Mouse (Mus musculus): ENCODE results near the gene Gpr146. TPM values are rescaled to one million over a fixed set of nuclear protein-coding genes. Genes with fewer than 3 reads are reported as not detected.
"Not testable (repeated sequence)": the region's sequence is repeated elsewhere in the genome, so short reads cannot be mapped to it uniquely, and the experiment has no call there.

The Gpr146 gene
- polyA plus RNA-seq (2014; fragmentation: Nextera tagmentation; extraction: Ambion mirVana) = 1.4 and 1.7 TPM in 2 replicates

DNA sequence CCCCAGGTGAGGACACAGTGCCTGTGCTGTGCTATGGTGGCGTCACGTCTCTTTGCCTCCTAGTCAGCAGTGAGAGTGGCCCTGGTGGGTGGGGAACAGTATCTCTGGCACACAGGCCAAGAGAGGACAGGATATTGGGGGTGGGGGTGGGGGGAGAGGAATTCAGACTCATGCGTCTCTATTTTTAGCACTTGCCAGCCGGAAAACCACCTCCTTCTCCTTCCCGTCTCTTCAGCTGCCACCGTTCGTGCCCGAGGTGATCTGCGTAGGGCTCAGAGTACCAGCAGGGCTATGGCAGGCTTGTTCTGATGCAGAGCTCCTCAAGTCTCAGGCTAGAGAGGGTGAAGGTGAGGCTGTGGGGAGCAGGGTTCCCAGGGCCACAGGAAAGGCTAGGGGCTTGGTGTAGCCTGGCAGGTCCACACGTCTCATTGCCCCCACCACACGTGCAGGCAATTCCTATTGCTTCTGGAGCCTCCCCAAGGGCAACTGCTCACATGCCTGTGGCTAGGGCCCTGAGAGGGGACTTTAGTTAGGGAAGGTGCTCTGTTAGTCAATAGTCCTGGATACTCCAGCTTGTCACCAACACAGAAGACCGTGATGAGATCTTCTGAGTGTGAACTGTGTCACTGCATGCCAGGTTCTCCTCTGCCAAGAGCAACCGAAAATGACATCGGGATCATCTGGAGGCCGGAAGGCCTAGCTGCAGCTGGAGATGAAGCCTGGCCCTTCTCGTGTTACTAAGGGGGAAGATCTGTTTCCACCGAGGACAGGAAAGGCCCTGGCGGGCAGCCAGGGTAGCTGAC lies at the start of gene Gpr146:
TSS of gene Gpr146 (plus strand) at position 230 of the 803 bp plus-strand sequence.
- Histone ChIP-seq H3K4me2 (ENCODE audit: low read length) (no peak within 1 kb of the TSS), H3K27me3 (replicated peaks; ENCODE audit: control insufficient read depth, insufficient read depth, low read length) (no peaks in the 10 kb centered on the region), H3K27ac (ENCODE audit: low read depth) (peak within 1 kb of the TSS; percentile 0; the same call in 1 of the 2 replicates), H3K4me3 (ENCODE audit: low read depth, low read length) (no peak within 1 kb of the TSS), H3K9ac (ENCODE audit: low read length) (no peak within 1 kb of the TSS), H3K36me3 (ENCODE audit: control insufficient read depth, insufficient read depth, low read length) (no peaks in the 10 kb centered on the region), H3K4me1 (replicated peaks; ENCODE audit: control insufficient read depth, insufficient read depth, low read length) (peaks cover 38% of the 10 kb centered on the region), H3K9me3 (ENCODE audit: control insufficient read depth, low read length) (no peaks in the 10 kb centered on the region)
- no peak for ATAC-seq (replicated peaks; ENCODE audit: low FRiP score, low TSS enrichment, low read depth)
- 50% methylated on average over 18 of the region's 18 CpGs for WGBS
- DNase-seq (ENCODE audit: low spot score) = no peak

DNA sequence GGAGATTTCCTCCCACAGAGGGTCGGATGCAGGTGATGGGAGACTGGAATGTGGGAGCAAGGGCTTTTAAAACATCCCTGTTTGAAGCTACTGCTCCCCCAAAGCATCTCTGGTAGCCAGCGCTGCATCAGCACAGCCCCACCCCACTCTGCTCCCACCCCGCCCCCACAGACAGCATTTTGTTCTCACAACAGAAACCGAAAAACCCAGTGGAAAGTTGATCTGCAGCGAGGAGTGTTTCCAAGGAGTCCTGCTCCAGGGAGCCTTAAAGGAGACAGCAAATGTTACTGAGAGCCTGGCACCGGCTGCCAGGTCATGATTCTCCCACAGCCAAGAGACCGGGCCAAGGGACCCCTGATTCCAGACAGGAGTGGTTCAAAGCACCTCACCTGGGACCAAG lies 46.7 kb upstream of the Gpr146 start:
- Histone ChIP-seq H3K36me3 (ENCODE audit: control insufficient read depth, insufficient read depth, low read length) (peaks cover under 1% of the 10 kb centered on the region; the same call in 1 of the 2 replicates), H3K27ac (ENCODE audit: low read depth) (no peak overlapping the region), H3K9ac (ENCODE audit: low read length) (no peak overlapping the region), H3K9me3 (ENCODE audit: control insufficient read depth, low read length) (no peaks in the 10 kb centered on the region), H3K27me3 (replicated peaks; ENCODE audit: control insufficient read depth, insufficient read depth, low read length) (peaks cover 12% of the 10 kb centered on the region), H3K4me3 (ENCODE audit: low read depth, low read length) (no peak overlapping the region), H3K4me2 (ENCODE audit: low read length) (no peak overlapping the region), H3K4me1 (replicated peaks; ENCODE audit: control insufficient read depth, insufficient read depth, low read length) (no peaks in the 10 kb centered on the region; the same call in 1 of the 2 replicates)
- 66% methylated on average over 7 of the region's 7 CpGs for WGBS
- DNase-seq (ENCODE audit: low spot score) (no peak), ATAC-seq (replicated peaks; ENCODE audit: low FRiP score, low TSS enrichment, low read depth) (no peak)

DNA sequence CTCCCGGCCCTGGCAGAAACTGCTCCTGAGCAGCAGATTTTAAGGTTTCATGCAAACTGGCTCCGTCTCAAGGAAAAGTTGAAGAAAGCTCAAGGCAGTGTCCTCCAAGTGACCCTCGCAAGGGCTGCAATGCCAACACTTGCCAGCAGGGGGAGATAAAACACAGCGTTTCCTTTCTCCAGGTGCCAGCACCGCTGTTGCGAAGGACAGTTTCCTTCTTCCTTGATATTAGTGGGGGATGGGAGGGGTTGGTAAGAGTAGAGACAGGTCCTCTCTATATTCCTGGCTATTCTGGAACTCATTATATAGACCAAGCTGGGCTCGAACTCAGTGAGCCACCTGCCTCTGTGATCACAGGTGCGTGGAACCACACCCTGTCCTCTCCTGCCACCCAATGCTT lies 45.8 kb upstream of the Gpr146 start:
- ATAC-seq (replicated peaks; ENCODE audit: low FRiP score, low TSS enrichment, low read depth) = peak; percentile 28
- no peak overlapping the region for H3K4me2 ChIP-seq (ENCODE audit: low read length)
- 19% methylated on average over 8 of the region's 8 CpGs for WGBS

DNA sequence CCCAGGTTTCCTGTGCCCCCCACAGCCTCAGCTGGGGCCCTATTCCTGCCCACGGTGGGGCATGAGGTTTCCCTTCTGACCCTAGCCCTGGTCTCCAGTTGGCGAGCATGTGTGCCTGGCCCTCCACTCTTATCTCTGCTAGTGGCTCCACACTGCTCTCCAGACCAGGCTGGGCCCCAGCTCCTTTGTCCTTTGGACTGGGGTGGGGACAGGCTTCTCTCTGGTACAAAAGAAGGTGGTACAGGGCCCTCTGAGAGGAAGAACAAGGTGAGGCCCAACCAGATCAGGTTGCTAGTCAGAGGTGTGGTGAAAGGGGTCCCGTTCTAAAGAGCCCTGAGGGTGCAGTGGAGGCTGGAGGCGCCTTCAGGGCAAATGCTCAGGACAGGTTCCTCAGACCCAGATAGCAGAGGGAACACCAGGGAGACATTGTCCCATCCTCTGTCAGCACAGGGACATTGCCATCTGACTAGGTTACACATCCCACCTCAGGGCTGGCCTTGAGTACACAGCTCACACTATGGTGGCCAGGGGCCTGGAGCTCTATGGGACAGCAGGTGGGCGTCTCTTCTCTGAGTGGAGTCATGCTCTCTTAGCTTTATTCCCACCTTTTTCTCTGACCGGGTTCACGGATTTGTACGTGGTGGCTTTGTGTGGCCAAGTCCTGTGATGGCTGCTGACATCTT lies 44.8 kb upstream of the Gpr146 start:
- H3K9me3 ChIP-seq (ENCODE audit: control insufficient read depth, low read length) = no peaks in the 10 kb centered on the region
- no peak overlapping the region for H3K9ac ChIP-seq (ENCODE audit: low read length)
- no peaks in the 10 kb centered on the region for H3K27me3 ChIP-seq (replicated peaks; ENCODE audit: control insufficient read depth, insufficient read depth, low read length)
- peak; percentile 74 for ATAC-seq (replicated peaks; ENCODE audit: low FRiP score, low TSS enrichment, low read depth)
- H3K4me1 ChIP-seq (replicated peaks; ENCODE audit: control insufficient read depth, insufficient read depth, low read length) = no peaks in the 10 kb centered on the region; the same call in 1 of the 2 replicates
- DNase-seq (ENCODE audit: low spot score) = no peak
- no peak overlapping the region for H3K4me2 ChIP-seq (ENCODE audit: low read length)
- peaks cover 19% of the 10 kb centered on the region for H3K36me3 ChIP-seq (ENCODE audit: control insufficient read depth, insufficient read depth, low read length)
- WGBS = 79% methylated on average over 8 of the region's 8 CpGs
- peak overlapping the region; percentile 77 for H3K27ac ChIP-seq (ENCODE audit: low read depth)
- H3K4me3 ChIP-seq (ENCODE audit: low read depth, low read length) = no peak overlapping the region

More for the DNA sequence above, 45.8 kb upstream of the Gpr146 start:
- peaks cover 10% of the 10 kb centered on the region for H3K36me3 ChIP-seq (ENCODE audit: control insufficient read depth, insufficient read depth, low read length)
- H3K9me3 ChIP-seq (ENCODE audit: control insufficient read depth, low read length) = no peaks in the 10 kb centered on the region
- peak overlapping the region; percentile 77; the same call in 1 of the 2 replicates for H3K27ac ChIP-seq (ENCODE audit: low read depth)
- H3K4me3 ChIP-seq (ENCODE audit: low read depth, low read length) = no peak overlapping the region
- DNase-seq (ENCODE audit: low spot score) = peak; percentile 99
- no peaks in the 10 kb centered on the region; the same call in 1 of the 2 replicates for H3K4me1 ChIP-seq (replicated peaks; ENCODE audit: control insufficient read depth, insufficient read depth, low read length)
- H3K9ac ChIP-seq (ENCODE audit: low read length) = no peak overlapping the region
- 0 out of 2 replicates have a peak, but pooled peaks cover 2% of the 10 kb centered on the region for H3K27me3 ChIP-seq (replicated peaks; ENCODE audit: control insufficient read depth, insufficient read depth, low read length)

DNA sequence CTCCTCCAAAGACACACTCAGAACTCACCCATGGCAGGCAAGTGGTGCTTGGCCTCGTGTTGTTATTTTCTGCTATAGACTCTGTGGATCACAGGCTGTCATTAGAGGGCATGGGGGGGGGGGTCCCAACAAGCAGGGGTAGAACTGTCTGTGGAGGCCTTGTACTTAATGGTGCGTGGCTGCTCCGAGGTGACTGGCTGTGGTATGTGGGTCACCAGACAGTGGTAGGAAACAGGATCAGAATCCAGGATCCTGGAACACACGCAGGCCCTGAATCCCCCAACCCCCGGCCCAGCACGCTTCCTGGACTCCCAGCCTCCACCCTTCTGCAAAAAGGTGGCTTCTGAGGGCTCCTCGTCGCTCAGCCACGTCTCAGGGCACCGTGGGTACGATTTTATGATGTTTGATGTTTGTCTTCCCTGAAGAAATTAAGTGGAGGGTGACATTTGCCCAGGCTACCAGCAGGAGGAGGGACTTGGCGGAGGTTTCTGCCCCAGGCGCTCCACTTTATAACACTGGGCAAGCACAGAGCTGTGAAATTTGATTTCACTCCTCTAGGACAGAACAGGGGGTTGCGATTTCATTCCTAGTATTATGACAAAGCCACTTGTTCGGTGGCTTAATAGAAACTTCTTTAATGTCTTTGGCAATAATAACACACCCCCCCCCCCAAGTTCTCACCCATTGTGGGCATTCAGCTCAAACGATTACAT lies 44.0 kb upstream of the Gpr146 start:
- Histone ChIP-seq H3K27me3 (replicated peaks; ENCODE audit: control insufficient read depth, insufficient read depth, low read length) (no peaks in the 10 kb centered on the region), H3K4me1 (replicated peaks; ENCODE audit: control insufficient read depth, insufficient read depth, low read length) (no peaks in the 10 kb centered on the region; the same call in 1 of the 2 replicates), H3K27ac (ENCODE audit: low read depth) (peak overlapping the region; percentile 77), H3K9ac (ENCODE audit: low read length) (no peak overlapping the region), H3K4me2 (ENCODE audit: low read length) (no peak overlapping the region), H3K9me3 (ENCODE audit: control insufficient read depth, low read length) (no peaks in the 10 kb centered on the region), H3K4me3 (ENCODE audit: low read depth, low read length) (no peak overlapping the region), H3K36me3 (ENCODE audit: control insufficient read depth, insufficient read depth, low read length) (peaks cover 27% of the 10 kb centered on the region)
- ATAC-seq (replicated peaks; ENCODE audit: low FRiP score, low TSS enrichment, low read depth) = no peak
- no peak for DNase-seq (ENCODE audit: low spot score)
- 74% methylated on average over 16 of the region's 16 CpGs for WGBS

DNA sequence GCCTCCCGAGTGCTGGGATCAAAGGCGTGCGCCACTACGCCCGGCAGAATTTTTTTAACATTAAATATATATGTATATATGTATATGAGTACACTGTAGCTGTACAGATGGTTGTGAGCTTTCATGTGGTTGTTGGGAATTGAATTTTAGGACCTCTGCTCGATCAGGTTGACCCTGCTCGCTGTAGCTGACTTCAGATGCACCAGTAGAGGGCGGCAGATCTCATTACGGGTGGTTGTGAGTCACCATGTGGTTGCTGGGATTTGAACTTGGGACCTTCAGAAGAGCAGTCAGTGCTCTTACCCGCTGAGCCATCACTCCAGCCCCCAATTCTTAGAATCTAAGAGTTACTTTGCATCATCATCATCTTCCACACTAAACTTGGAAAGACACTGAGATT lies 43.1 kb upstream of the Gpr146 start:
- not testable (repeated sequence) for H3K4me1 ChIP-seq (replicated peaks; ENCODE audit: control insufficient read depth, insufficient read depth, low read length); H3K9ac ChIP-seq (ENCODE audit: low read length); H3K9me3 ChIP-seq (ENCODE audit: control insufficient read depth, low read length); H3K4me3 ChIP-seq (ENCODE audit: low read depth, low read length); ATAC-seq (replicated peaks; ENCODE audit: low FRiP score, low TSS enrichment, low read depth); H3K4me2 ChIP-seq (ENCODE audit: low read length); H3K27me3 ChIP-seq (replicated peaks; ENCODE audit: control insufficient read depth, insufficient read depth, low read length); H3K27ac ChIP-seq (ENCODE audit: low read depth); DNase-seq (ENCODE audit: low spot score)
- peaks cover 36% of the 10 kb centered on the region for H3K36me3 ChIP-seq (ENCODE audit: control insufficient read depth, insufficient read depth, low read length)
- 85% methylated on average over 10 of the region's 10 CpGs for WGBS

DNA sequence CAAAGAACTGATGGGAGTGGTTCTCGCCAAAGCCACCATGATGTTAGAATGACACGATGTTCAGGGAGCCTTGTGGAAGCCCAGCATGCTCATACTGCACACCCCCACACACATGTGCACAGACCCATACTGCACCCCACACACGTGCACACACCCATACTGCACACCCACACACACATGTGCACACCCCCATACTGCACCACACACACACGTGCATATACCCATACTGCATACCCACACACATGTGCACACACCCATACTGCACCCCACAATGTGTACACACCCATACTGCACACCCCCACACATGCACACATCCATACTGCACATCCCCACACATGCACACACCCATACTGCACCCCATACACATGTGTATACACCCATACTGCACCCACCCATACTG lies 41.9 kb upstream of the Gpr146 start:
- WGBS = 95% methylated on average over 4 of the region's 4 CpGs
- no peak; the same call in 1 of the 2 replicates for ATAC-seq (replicated peaks; ENCODE audit: low FRiP score, low TSS enrichment, low read depth)
- Histone ChIP-seq H3K27ac (ENCODE audit: low read depth) (no peak overlapping the region), H3K4me3 (ENCODE audit: low read depth, low read length) (no peak overlapping the region), H3K36me3 (ENCODE audit: control insufficient read depth, insufficient read depth, low read length) (peaks cover 48% of the 10 kb centered on the region), H3K9me3 (ENCODE audit: control insufficient read depth, low read length) (no peaks in the 10 kb centered on the region), H3K4me1 (replicated peaks; ENCODE audit: control insufficient read depth, insufficient read depth, low read length) (no peaks in the 10 kb centered on the region; the same call in 1 of the 2 replicates), H3K9ac (ENCODE audit: low read length) (no peak overlapping the region), H3K27me3 (replicated peaks; ENCODE audit: control insufficient read depth, insufficient read depth, low read length) (no peaks in the 10 kb centered on the region), H3K4me2 (ENCODE audit: low read length) (no peak overlapping the region)
- no peak for DNase-seq (ENCODE audit: low spot score)

DNA sequence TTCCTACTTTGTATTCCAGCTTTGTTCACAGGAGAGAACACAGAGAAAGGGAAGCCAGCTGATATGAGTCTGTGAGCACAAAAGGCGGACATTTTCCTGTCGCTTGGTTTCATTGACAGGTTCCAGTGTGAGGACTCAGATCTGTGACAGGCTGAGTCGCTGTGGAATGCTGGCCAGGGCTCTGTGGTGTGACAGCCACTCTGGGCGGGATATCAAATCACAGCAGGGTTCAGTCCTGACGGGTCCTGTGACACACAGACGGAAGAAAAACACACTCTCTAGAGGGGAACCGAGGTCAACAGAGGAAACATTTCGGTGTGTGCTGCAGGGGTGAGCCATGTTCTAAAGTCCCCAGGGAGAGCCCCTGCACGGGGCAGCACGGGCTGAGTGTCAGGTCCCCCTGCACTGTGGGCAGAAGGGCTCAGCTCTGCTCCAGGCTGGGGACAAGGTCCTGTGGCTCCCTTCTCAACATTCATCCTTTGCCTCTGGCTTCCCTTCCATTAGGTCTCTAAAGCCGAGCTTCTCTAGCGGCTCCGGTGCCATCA lies 39.6 kb upstream of the Gpr146 start:
- no peak for DNase-seq (ENCODE audit: low spot score)
- H3K9ac ChIP-seq (ENCODE audit: low read length) = no peak overlapping the region
- WGBS = 83% methylated on average over 13 of the region's 13 CpGs
- H3K27ac ChIP-seq (ENCODE audit: low read depth) = no peak overlapping the region
- ATAC-seq (replicated peaks; ENCODE audit: low FRiP score, low TSS enrichment, low read depth) = no peak
- no peaks in the 10 kb centered on the region for H3K4me1 ChIP-seq (replicated peaks; ENCODE audit: control insufficient read depth, insufficient read depth, low read length)
- H3K4me3 ChIP-seq (ENCODE audit: low read depth, low read length) = no peak overlapping the region
- H3K36me3 ChIP-seq (ENCODE audit: control insufficient read depth, insufficient read depth, low read length) = peaks cover 68% of the 10 kb centered on the region
- no peaks in the 10 kb centered on the region for H3K27me3 ChIP-seq (replicated peaks; ENCODE audit: control insufficient read depth, insufficient read depth, low read length)
- no peak overlapping the region for H3K4me2 ChIP-seq (ENCODE audit: low read length)
- H3K9me3 ChIP-seq (ENCODE audit: control insufficient read depth, low read length) = no peaks in the 10 kb centered on the region
